Mouse (Mus musculus): ENCODE data around the gene Arhgef9. TPM values are rescaled to one million over a fixed set of nuclear protein-coding genes. Genes with fewer than 3 reads are reported as not detected.

Arhgef9 gene
- polyA plus RNA-seq, 1 experiment from 2014 or later: 11.3 TPM

DNA sequence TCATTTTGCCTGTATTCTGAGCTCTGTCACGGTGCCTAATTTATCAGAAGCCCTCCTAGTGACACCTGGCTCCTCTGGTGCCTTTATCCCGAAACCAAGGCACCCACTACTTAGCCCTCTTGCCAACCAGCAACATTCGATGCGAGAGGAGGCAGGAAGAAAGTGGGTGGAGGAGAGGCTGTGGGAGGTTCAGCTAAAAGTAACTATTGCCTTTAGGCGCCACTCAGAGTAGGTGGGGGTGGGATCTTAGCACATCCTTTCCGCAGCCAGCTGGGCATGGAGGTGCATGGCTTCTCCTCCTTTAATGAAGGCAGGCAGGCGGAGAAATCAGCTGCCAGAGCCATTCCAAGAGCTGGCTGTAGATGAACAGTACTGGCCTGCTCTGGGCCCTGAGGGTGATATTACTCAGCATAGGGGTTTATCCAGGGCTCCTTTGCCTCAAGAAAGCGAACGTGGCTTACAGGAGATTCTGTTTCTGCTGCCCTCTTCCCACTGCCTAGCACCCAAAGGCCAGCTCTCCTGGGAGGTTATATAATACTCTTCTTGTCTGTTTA, 39.7 kb downstream of the Arhgef9 start:
- Histone ChIP-seq H3K9ac (ENCODE audit: low read length) (no peak overlapping the region), H3K36me3 (ENCODE audit: control insufficient read depth, insufficient read depth, low read length) (no peaks in the 10 kb centered on the region), H3K9me3 (ENCODE audit: control insufficient read depth, low read length) (no peaks in the 10 kb centered on the region), H3K27ac (replicated peaks; ENCODE audit: low read depth, low read length) (no peak overlapping the region), H3K4me2 (ENCODE audit: low read depth, severe bottlenecking) (no peak overlapping the region), H3K4me1 (ENCODE audit: control insufficient read depth, insufficient read depth, low read length) (no peaks in the 10 kb centered on the region), H3K27me3 (ENCODE audit: control insufficient read depth, insufficient read depth, low read length) (no peaks in the 10 kb centered on the region), H3K4me3 (ENCODE audit: low read depth, low read length) (no peak overlapping the region)
- 42% methylated on average over 9 of the region's 9 CpGs for WGBS
- ATAC-seq (ENCODE audit: insufficient number of reproducible peaks, low FRiP score, low TSS enrichment, low read depth) (no peak), DNase-seq (ENCODE audit: low spot score) (no peak)

DNA sequence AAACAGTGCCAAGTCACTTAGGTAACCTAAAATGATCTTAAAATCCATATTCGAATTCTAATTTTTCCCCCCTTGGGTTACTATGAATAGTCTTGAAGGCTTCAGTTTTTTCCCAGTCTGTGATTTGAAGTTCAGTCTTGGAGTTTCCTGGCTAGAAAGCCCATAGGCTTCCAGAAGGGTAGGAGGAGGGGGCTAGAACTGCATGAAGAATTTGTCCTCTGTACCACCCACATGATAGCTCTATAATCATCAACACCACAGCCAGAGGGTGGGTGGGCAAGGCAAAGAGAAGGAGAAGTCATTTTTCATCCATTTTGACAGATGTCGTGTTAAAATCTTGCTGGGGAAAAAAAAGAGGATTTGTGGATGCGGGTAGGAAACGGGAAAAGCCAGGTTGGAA, 58.0 kb downstream of the Arhgef9 start:
- no peaks in the 10 kb centered on the region for H3K4me1 ChIP-seq (ENCODE audit: control insufficient read depth, insufficient read depth, low read length)
- DNase-seq (ENCODE audit: low spot score): no peak
- no peaks in the 10 kb centered on the region for H3K9me3 ChIP-seq (ENCODE audit: control insufficient read depth, low read length)
- no peak overlapping the region for H3K4me2 ChIP-seq (ENCODE audit: low read depth, severe bottlenecking)
- ATAC-seq (ENCODE audit: insufficient number of reproducible peaks, low FRiP score, low TSS enrichment, low read depth): no peak
- WGBS: 93% methylated on average over 4 of the region's 4 CpGs
- no peaks in the 10 kb centered on the region for H3K36me3 ChIP-seq (ENCODE audit: control insufficient read depth, insufficient read depth, low read length)
- no peaks in the 10 kb centered on the region for H3K27me3 ChIP-seq (ENCODE audit: control insufficient read depth, insufficient read depth, low read length)
- no peak overlapping the region for H3K27ac ChIP-seq (replicated peaks; ENCODE audit: low read depth, low read length)
- no peak overlapping the region for H3K4me3 ChIP-seq (ENCODE audit: low read depth, low read length)
- H3K9ac ChIP-seq (ENCODE audit: low read length): no peak overlapping the region

- Histone ChIP-seq H3K27ac (replicated peaks; ENCODE audit: low read depth, low read length) (no peak overlapping the region), H3K4me2 (ENCODE audit: low read depth, severe bottlenecking) (no peak overlapping the region), H3K27me3 (ENCODE audit: control insufficient read depth, insufficient read depth, low read length) (no peaks in the 10 kb centered on the region), H3K4me1 (ENCODE audit: control insufficient read depth, insufficient read depth, low read length) (no peaks in the 10 kb centered on the region), H3K9ac (ENCODE audit: low read length) (no peak overlapping the region), H3K36me3 (ENCODE audit: control insufficient read depth, insufficient read depth, low read length) (no peaks in the 10 kb centered on the region), H3K9me3 (ENCODE audit: control insufficient read depth, low read length) (no peaks in the 10 kb centered on the region), H3K4me3 (ENCODE audit: low read depth, low read length) (no peak overlapping the region)
- WGBS: 81% methylated on average over 5 of the region's 5 CpGs
- ATAC-seq (ENCODE audit: insufficient number of reproducible peaks, low FRiP score, low TSS enrichment, low read depth): no peak
- no peak for DNase-seq (ENCODE audit: low spot score)
Measured at GRCm38 (mm10) chrX:95133502-95133901, 63.2 kb downstream of the Arhgef9 start.

- DNase-seq (ENCODE audit: low spot score) (no peak), ATAC-seq (ENCODE audit: insufficient number of reproducible peaks, low FRiP score, low TSS enrichment, low read depth) (no peak)
- no peaks in the 10 kb centered on the region for H3K27me3 ChIP-seq (ENCODE audit: control insufficient read depth, insufficient read depth, low read length)
- H3K27ac ChIP-seq (replicated peaks; ENCODE audit: low read depth, low read length): no peak overlapping the region
- no peaks in the 10 kb centered on the region for H3K4me1 ChIP-seq (ENCODE audit: control insufficient read depth, insufficient read depth, low read length)
- no peak overlapping the region for H3K4me3 ChIP-seq (ENCODE audit: low read depth, low read length)
- no peak overlapping the region for H3K4me2 ChIP-seq (ENCODE audit: low read depth, severe bottlenecking)
- H3K9me3 ChIP-seq (ENCODE audit: control insufficient read depth, low read length): no peaks in the 10 kb centered on the region
- no peak overlapping the region for H3K9ac ChIP-seq (ENCODE audit: low read length)
- 91% methylated on average over 1 of the region's 1 CpGs for WGBS
- no peaks in the 10 kb centered on the region for H3K36me3 ChIP-seq (ENCODE audit: control insufficient read depth, insufficient read depth, low read length)
Measured at GRCm38 (mm10) chrX:95132996-95133395, 63.7 kb downstream of the Arhgef9 start.

- Histone ChIP-seq H3K4me3 (ENCODE audit: low read depth, low read length) (no peak overlapping the region), H3K27me3 (ENCODE audit: control insufficient read depth, insufficient read depth, low read length) (no peaks in the 10 kb centered on the region), H3K9ac (ENCODE audit: low read length) (no peak overlapping the region), H3K36me3 (ENCODE audit: control insufficient read depth, insufficient read depth, low read length) (no peaks in the 10 kb centered on the region), H3K9me3 (ENCODE audit: control insufficient read depth, low read length) (no peaks in the 10 kb centered on the region), H3K4me2 (ENCODE audit: low read depth, severe bottlenecking) (no peak overlapping the region), H3K27ac (replicated peaks; ENCODE audit: low read depth, low read length) (no peak overlapping the region), H3K4me1 (ENCODE audit: control insufficient read depth, insufficient read depth, low read length) (no peaks in the 10 kb centered on the region)
- 97% methylated on average over 1 of the region's 1 CpGs for WGBS
- DNase-seq (ENCODE audit: low spot score) (no peak), ATAC-seq (ENCODE audit: insufficient number of reproducible peaks, low FRiP score, low TSS enrichment, low read depth) (no peak)
Measured at GRCm38 (mm10) chrX:95131783-95132182, 64.9 kb downstream of the Arhgef9 start.

- H3K4me3 ChIP-seq (ENCODE audit: low read depth, low read length): no peak overlapping the region
- no peak overlapping the region for H3K9ac ChIP-seq (ENCODE audit: low read length)
- no peaks in the 10 kb centered on the region for H3K9me3 ChIP-seq (ENCODE audit: control insufficient read depth, low read length)
- DNase-seq (ENCODE audit: low spot score) (no peak), ATAC-seq (ENCODE audit: insufficient number of reproducible peaks, low FRiP score, low TSS enrichment, low read depth) (no peak)
- 71% methylated on average over 6 of the region's 6 CpGs for WGBS
- H3K4me2 ChIP-seq (ENCODE audit: low read depth, severe bottlenecking): no peak overlapping the region
- no peaks in the 10 kb centered on the region for H3K4me1 ChIP-seq (ENCODE audit: control insufficient read depth, insufficient read depth, low read length)
- no peaks in the 10 kb centered on the region for H3K27me3 ChIP-seq (ENCODE audit: control insufficient read depth, insufficient read depth, low read length)
- H3K36me3 ChIP-seq (ENCODE audit: control insufficient read depth, insufficient read depth, low read length): no peaks in the 10 kb centered on the region
- H3K27ac ChIP-seq (replicated peaks; ENCODE audit: low read depth, low read length): no peak overlapping the region
Measured at GRCm38 (mm10) chrX:95123462-95123861, 73.2 kb downstream of the Arhgef9 start.

GRCm38 (mm10) chrX:95104361-95104760, 92.3 kb downstream of the Arhgef9 start:
- DNase-seq (ENCODE audit: low spot score) (no peak), ATAC-seq (ENCODE audit: insufficient number of reproducible peaks, low FRiP score, low TSS enrichment, low read depth) (no peak)
- Histone ChIP-seq H3K9me3 (ENCODE audit: control insufficient read depth, low read length) (no peaks in the 10 kb centered on the region), H3K36me3 (ENCODE audit: control insufficient read depth, insufficient read depth, low read length) (no peaks in the 10 kb centered on the region), H3K4me1 (ENCODE audit: control insufficient read depth, insufficient read depth, low read length) (no peaks in the 10 kb centered on the region), H3K27me3 (ENCODE audit: control insufficient read depth, insufficient read depth, low read length) (no peaks in the 10 kb centered on the region), H3K4me2 (ENCODE audit: low read depth, severe bottlenecking) (no peak overlapping the region), H3K27ac (replicated peaks; ENCODE audit: low read depth, low read length) (no peak overlapping the region), H3K4me3 (ENCODE audit: low read depth, low read length) (no peak overlapping the region), H3K9ac (ENCODE audit: low read length) (no peak overlapping the region)
- WGBS: 75% methylated on average over 3 of the region's 3 CpGs

DNA sequence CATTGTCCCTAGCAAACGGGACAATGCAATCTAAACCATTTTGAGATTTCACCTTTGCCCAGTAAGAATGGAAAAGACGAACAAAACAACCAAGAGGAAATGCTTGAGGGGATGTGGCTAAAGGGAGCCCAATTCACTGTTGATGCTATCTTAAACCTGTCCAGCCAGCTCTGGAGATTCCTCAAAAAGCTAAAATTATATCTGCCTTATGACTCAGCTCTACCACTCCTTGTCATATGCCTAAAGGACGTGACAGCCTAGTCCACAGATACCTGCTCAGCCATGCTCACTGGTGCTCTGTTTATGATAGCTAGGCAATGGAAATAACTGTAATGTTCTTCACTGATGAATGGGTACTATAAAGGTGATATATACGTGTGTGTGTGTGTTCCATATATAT, 109.0 kb downstream of the Arhgef9 start:
- Histone ChIP-seq H3K9ac (ENCODE audit: low read length) (no peak overlapping the region), H3K27ac (replicated peaks; ENCODE audit: low read depth, low read length) (no peak overlapping the region), H3K4me3 (ENCODE audit: low read depth, low read length) (no peak overlapping the region), H3K9me3 (ENCODE audit: control insufficient read depth, low read length) (no peaks in the 10 kb centered on the region), H3K4me1 (ENCODE audit: control insufficient read depth, insufficient read depth, low read length) (no peaks in the 10 kb centered on the region), H3K27me3 (ENCODE audit: control insufficient read depth, insufficient read depth, low read length) (no peaks in the 10 kb centered on the region), H3K36me3 (ENCODE audit: control insufficient read depth, insufficient read depth, low read length) (no peaks in the 10 kb centered on the region), H3K4me2 (ENCODE audit: low read depth, severe bottlenecking) (no peak overlapping the region)
- ATAC-seq (ENCODE audit: insufficient number of reproducible peaks, low FRiP score, low TSS enrichment, low read depth): no peak
- DNase-seq (ENCODE audit: low spot score): no peak
- 76% methylated on average over 4 of the region's 4 CpGs for WGBS

GRCm38 (mm10) chrX:95077013-95077699, 119.5 kb downstream of the Arhgef9 start:
- Histone ChIP-seq H3K4me2 (ENCODE audit: low read depth, severe bottlenecking) (no peak overlapping the region), H3K27ac (replicated peaks; ENCODE audit: low read depth, low read length) (no peak overlapping the region), H3K4me3 (ENCODE audit: low read depth, low read length) (no peak overlapping the region), H3K36me3 (ENCODE audit: control insufficient read depth, insufficient read depth, low read length) (no peaks in the 10 kb centered on the region), H3K4me1 (ENCODE audit: control insufficient read depth, insufficient read depth, low read length) (no peaks in the 10 kb centered on the region), H3K9me3 (ENCODE audit: control insufficient read depth, low read length) (no peaks in the 10 kb centered on the region), H3K27me3 (ENCODE audit: control insufficient read depth, insufficient read depth, low read length) (no peaks in the 10 kb centered on the region), H3K9ac (ENCODE audit: low read length) (no peak overlapping the region)
- no peak for DNase-seq (ENCODE audit: low spot score)
- no peak for ATAC-seq (ENCODE audit: insufficient number of reproducible peaks, low FRiP score, low TSS enrichment, low read depth)
- 92% methylated on average over 9 of the region's 9 CpGs for WGBS
